Mouse (Mus musculus): ENCODE results near the gene Dnmbp.

DNA sequence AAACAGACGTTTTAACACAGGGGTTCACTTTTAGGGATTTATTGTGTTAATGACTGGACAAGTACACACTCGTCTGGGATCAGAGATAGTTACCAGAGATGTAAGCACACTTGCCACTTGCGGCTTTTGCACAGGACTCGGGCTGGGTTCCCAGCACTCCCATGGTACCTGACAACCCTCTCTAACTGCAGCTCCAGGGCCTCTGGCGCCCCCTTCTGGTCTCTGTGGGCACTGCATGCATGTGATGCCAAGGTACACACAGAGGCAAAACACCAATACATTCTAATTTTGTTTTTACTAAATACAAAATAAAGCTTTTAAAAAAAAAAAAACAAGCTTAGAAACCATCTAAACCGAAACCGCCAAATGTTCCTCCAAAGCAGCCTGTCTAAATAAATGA is 58.4 kb downstream of the Dnmbp start:
- TF ChIP-seq GATA1 (IDR thresholded peaks at IDR 0.05; ENCODE audit: borderline replicate concordance, low read length), result no peak
- no peak for TF ChIP-seq FLI1 (IDR thresholded peaks at IDR 0.05; ENCODE audit: low read length)

Data from megakaryocyte, embryonic 14.5 days (primary cell).